Mouse (Mus musculus): ENCODE data around the gene Il27ra.

DNA sequence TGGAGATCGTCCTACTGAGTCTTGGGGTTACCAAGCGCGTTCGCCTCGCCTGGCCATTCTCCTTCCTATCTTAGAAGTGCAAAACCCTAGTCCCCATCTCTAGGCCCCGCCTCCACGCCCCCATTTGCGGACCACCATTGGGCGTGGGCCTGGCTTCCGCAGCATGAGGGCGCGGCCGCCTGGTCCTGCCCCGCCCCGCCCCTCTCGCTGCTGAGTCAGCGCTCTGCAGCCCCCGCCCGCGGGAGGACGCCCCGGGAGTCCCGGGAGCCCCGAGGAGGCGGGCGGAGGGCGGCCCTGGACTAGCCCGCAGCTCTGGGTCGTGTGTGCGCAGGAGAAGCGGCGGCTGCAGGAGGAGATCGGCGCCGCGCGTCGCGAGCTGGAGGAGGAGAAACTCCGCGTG, 16.5 kb downstream of the Il27ra start:
- TF ChIP-seq POLR2A (IDR thresholded peaks at IDR 0.05; ENCODE audit: borderline replicate concordance, control insufficient read depth, low read depth, low read length) (no peak), CTCF (IDR thresholded peaks at IDR 0.05; ENCODE audit: control insufficient read depth, insufficient read depth, low read length) (no peak)

Measured in bone marrow, adult 2 months (tissue).